Mouse (Mus musculus) limb, embryonic 14.5 days (tissue): ENCODE results near the gene Hnrnpa3. TPM values are rescaled to one million over a fixed set of nuclear protein-coding genes. Genes with fewer than 3 reads are reported as not detected.

Source experiments
- ATAC-seq: fragments of 200-750 bp; cut with Nextera tagmentation; 2 replicates; pipeline ENCODE4 v1.8.0; 2017; ENCODE audit warnings: low read depth, moderate number of reproducible peaks, moderate TSS enrichment; ENCODE audit not compliant: low FRiP score
- DNase-seq: peaks from one replicate; pipeline ENCODE4 v3.0.0-alpha.2; 2015; ENCODE audit warnings: low spot score
- H3K27ac ChIP-seq: fragments of 300-500 bp; sonication (generic); replicated peaks from 2 replicates; pipeline ENCODE4 v1.5.1; 2014; ENCODE audit warnings: low read depth, mild to moderate bottlenecking, low read length, moderate library complexity, mixed read lengths
- H3K27me3 ChIP-seq: fragments of 300-500 bp; sonication (generic); 2 replicates; pipeline ENCODE4 v1.6.1; 2014; ENCODE audit warnings: low read length, mixed read lengths; ENCODE audit not compliant: control insufficient read depth, insufficient read depth
- H3K36me3 ChIP-seq: fragments of 300-500 bp; sonication (generic); 2 replicates; pipeline ENCODE4 v1.6.1; 2014; ENCODE audit warnings: mild to moderate bottlenecking, low read length, moderate library complexity, mixed read lengths; ENCODE audit not compliant: control insufficient read depth, insufficient read depth
- H3K4me1 ChIP-seq: fragments of 300-500 bp; sonication (generic); 2 replicates; pipeline ENCODE4 v1.6.1; 2014; ENCODE audit warnings: antibody characterized with exemption, low read length, mixed read lengths; ENCODE audit not compliant: control insufficient read depth, insufficient read depth
- H3K4me2 ChIP-seq: fragments of 300-500 bp; sonication (generic); replicated peaks from 2 replicates; pipeline ENCODE4 v1.6.1; 2014; ENCODE audit warnings: low read depth, mild to moderate bottlenecking, low read length, moderate library complexity; ENCODE audit not compliant: severe bottlenecking
- H3K4me3 ChIP-seq: fragments of 300-500 bp; sonication (generic); replicated peaks from 2 replicates; pipeline ENCODE4 v1.5.1; 2014; ENCODE audit warnings: low read length
- H3K9ac ChIP-seq: fragments of 300-500 bp; sonication (generic); 2 replicates; pipeline ENCODE4 v1.6.1; 2014; ENCODE audit warnings: mild to moderate bottlenecking, low read depth, low read length, moderate library complexity; ENCODE audit not compliant: severe bottlenecking
- H3K9me3 ChIP-seq: fragments of 300-500 bp; sonication (generic); 2 replicates; pipeline ENCODE4 v1.6.1; 2016; ENCODE audit warnings: low read length; ENCODE audit not compliant: control insufficient read depth
- POLR2A ChIP-seq: fragments of 200-500 bp; IDR thresholded peaks from 2 replicates; pipeline ENCODE4 v1.8.0; 2012; ENCODE audit warnings: inconsistent platforms, mild to moderate bottlenecking, moderate library complexity, borderline replicate concordance; ENCODE audit not compliant: insufficient read depth, insufficient read length; ENCODE audit errors: extremely low read depth
- WGBS: fragments of 180-500 bp; shearing (Covaris S2); extraction: QIAGEN DNeasy Blood & Tissue Kit; methylation state at CpG from one replicate; pipeline ENCODE4 v1.1.7; 2014; 5-methylcytosine and 5-hydroxymethylcytosine counted together
- polyA plus RNA-seq, 2 experiments: library from polyadenylated mRNA; depleted of rRNA in 1 of 2; stranded (reverse) in 1 of 2; unstranded in 1 of 2; fragments of >200 nt; fragmentation: Nextera tagmentation in 1 of 2; extraction: Ambion mirVana in 1 of 2; gene quantifications; 2 replicates each; pipeline versions ENCODE4 v1.2.1 to v1.2.3; 2012 to 2014

Hnrnpa3 gene
- polyA plus RNA-seq, 2 experiments = 233 to 733 TPM

- Histone ChIP-seq H3K9ac (no peak overlapping the region), H3K4me2 (0 out of 2 replicates have a peak overlapping the region, but pooled peaks have one; percentile 5), H3K27ac (no peak overlapping the region), H3K9me3 (no peaks in the 10 kb centered on the region), H3K4me3 (no peak overlapping the region), H3K36me3 (no peaks in the 10 kb centered on the region), H3K27me3 (no peaks in the 10 kb centered on the region), H3K4me1 (peaks cover 26% of the 10 kb centered on the region)
- WGBS = 21% methylated on average over 14 of the region's 14 CpGs
- no peak for ATAC-seq
- DNase-seq = no peak
- TF ChIP-seq POLR2A = no peak
Measured at GRCm38 (mm10) chr2:75612981-75613567, 46.0 kb upstream of the Hnrnpa3 start.

GRCm38 (mm10) chr2:75614577-75614976 lies 44.5 kb upstream of the Hnrnpa3 start:
- ATAC-seq = no peak

GRCm38 (mm10) chr2:75616911-75617310 lies 42.1 kb upstream of the Hnrnpa3 start:
- Histone ChIP-seq H3K27ac (no peak overlapping the region), H3K27me3 (no peaks in the 10 kb centered on the region), H3K4me3 (no peak overlapping the region), H3K9ac (no peak overlapping the region), H3K36me3 (no peaks in the 10 kb centered on the region), H3K4me1 (peaks cover 15% of the 10 kb centered on the region), H3K4me2 (no peak overlapping the region), H3K9me3 (no peaks in the 10 kb centered on the region)
- TF ChIP-seq POLR2A = no peak
- no peak for ATAC-seq
- WGBS = 95% methylated on average over 8 of the region's 8 CpGs
- DNase-seq = no peak

More at GRCm38 (mm10) chr2:75614577-75614976, 44.5 kb upstream of the Hnrnpa3 start:
- no peak for TF ChIP-seq POLR2A
- peaks cover 20% of the 10 kb centered on the region for H3K4me1 ChIP-seq
- H3K9me3 ChIP-seq = no peaks in the 10 kb centered on the region
- DNase-seq = no peak
- H3K27me3 ChIP-seq = no peaks in the 10 kb centered on the region
- 86% methylated on average over 6 of the region's 6 CpGs for WGBS
- no peaks in the 10 kb centered on the region for H3K36me3 ChIP-seq
- H3K9ac ChIP-seq = no peak overlapping the region
- no peak overlapping the region for H3K27ac ChIP-seq
- H3K4me2 ChIP-seq = no peak overlapping the region
- H3K4me3 ChIP-seq = no peak overlapping the region

GRCm38 (mm10) chr2:75618712-75619111 lies 40.3 kb upstream of the Hnrnpa3 start:
- DNase-seq (no peak), ATAC-seq (no peak)
- Histone ChIP-seq H3K27me3 (no peaks in the 10 kb centered on the region), H3K4me1 (peaks cover 8% of the 10 kb centered on the region), H3K4me3 (no peak overlapping the region), H3K4me2 (no peak overlapping the region), H3K27ac (no peak overlapping the region), H3K9me3 (no peaks in the 10 kb centered on the region), H3K9ac (no peak overlapping the region), H3K36me3 (no peaks in the 10 kb centered on the region)
- TF ChIP-seq POLR2A = no peak
- WGBS = 18% methylated on average over 6 of the region's 6 CpGs

GRCm38 (mm10) chr2:75621873-75622654 lies 37.0 kb upstream of the Hnrnpa3 start:
- H3K4me1 ChIP-seq = peaks cover 8% of the 10 kb centered on the region
- no peaks in the 10 kb centered on the region for H3K36me3 ChIP-seq
- H3K9ac ChIP-seq = no peak overlapping the region
- H3K9me3 ChIP-seq = no peaks in the 10 kb centered on the region
- H3K27ac ChIP-seq = no peak overlapping the region
- H3K27me3 ChIP-seq = no peaks in the 10 kb centered on the region
- WGBS = 85% methylated on average over 14 of the region's 14 CpGs
- DNase-seq (no peak), ATAC-seq (no peak)
- no peak overlapping the region for H3K4me2 ChIP-seq
- no peak for TF ChIP-seq POLR2A
- no peak overlapping the region for H3K4me3 ChIP-seq
